Mouse (Mus musculus) MEL (cell line): ENCODE results near the gene Efcab14. TPM values are rescaled to one million over a fixed set of nuclear protein-coding genes. Genes with fewer than 3 reads are reported as not detected.

Source experiments
- DNase-seq: peaks from one replicate; pipeline ENCODE4 v3.0.0; 2011; ENCODE audit warnings: low read depth, low spot score
- H3K27ac ChIP-seq: 2 replicates; pipeline ENCODE4 v1.5.1; 2012; ENCODE audit warnings: low read depth, mild to moderate bottlenecking, control low read depth, low read length, moderate library complexity; ENCODE audit not compliant: control insufficient read depth
- H3K27me3 ChIP-seq, 2 experiments: fragments of 150-350 bp in 1 of 2; sonication (generic) in 1 of 2; 2 replicates each; pipeline ENCODE4 v1.6.1; 2012; ENCODE audit warnings: low read length in 2 of 2, mild to moderate bottlenecking in 2 of 2, improper control_type of control experiment in 1 of 2, moderate library complexity in 1 of 2; ENCODE audit not compliant: insufficient read depth in 2 of 2, control insufficient read depth in 1 of 2
- H3K36me3 ChIP-seq, 2 experiments: 2 replicates each; pipeline ENCODE4 v1.6.1; 2012 to 2014; ENCODE audit warnings: low read length in 2 of 2, improper control_type of control experiment in 1 of 2, inconsistent platforms in 1 of 2, mild to moderate bottlenecking in 1 of 2; ENCODE audit not compliant: insufficient read depth in 2 of 2, control insufficient read depth in 1 of 2
- H3K4me1 ChIP-seq, 2 experiments: fragments of 150-350 bp in 1 of 2; sonication (generic) in 1 of 2; 2 replicates each; pipeline ENCODE4 v1.6.1; 2012; ENCODE audit warnings: low read length in 2 of 2, improper control_type of control experiment in 1 of 2, mild to moderate bottlenecking in 1 of 2; ENCODE audit not compliant: insufficient read depth in 2 of 2, control insufficient read depth in 1 of 2
- H3K4me3 ChIP-seq, 2 experiments: fragments of 150-350 bp in 1 of 2; sonication (generic) in 1 of 2; 2 replicates each; pipeline ENCODE4 v1.5.1; 2012; ENCODE audit warnings: low read depth in 2 of 2, low read length in 2 of 2, mild to moderate bottlenecking in 2 of 2, moderate library complexity in 2 of 2, control low read depth in 1 of 2, improper control_type of control experiment in 1 of 2; ENCODE audit not compliant: control insufficient read depth in 1 of 2, insufficient read depth in 1 of 2
- H3K79me2 ChIP-seq: 2 replicates; pipeline ENCODE4 v1.6.1; 2012; ENCODE audit warnings: mild to moderate bottlenecking, low read length, moderate library complexity; ENCODE audit not compliant: control insufficient read depth, poor library complexity, insufficient read depth
- H3K9ac ChIP-seq: 2 replicates; pipeline ENCODE4 v1.6.1; 2012; ENCODE audit warnings: low read depth, mild to moderate bottlenecking, control low read depth, low read length, moderate library complexity; ENCODE audit not compliant: control insufficient read depth, poor library complexity, severe bottlenecking
- H3K9me3 ChIP-seq: fragments of 150-350 bp; sonication (generic); replicated peaks from 2 replicates; pipeline ENCODE4 v1.6.1; 2012; ENCODE audit warnings: mild to moderate bottlenecking, low read length, improper control_type of control experiment, moderate library complexity; ENCODE audit not compliant: insufficient read depth
- CHD1 ChIP-seq: IDR thresholded peaks from 2 replicates; pipeline ENCODE4 v1.6.1; 2012; ENCODE audit warnings: low read depth, mild to moderate bottlenecking, inconsistent platforms, low read length, improper control_type of control experiment
- CHD2 ChIP-seq: IDR thresholded peaks from 2 replicates; pipeline ENCODE4 v1.6.1; 2011; ENCODE audit warnings: low read length, improper control_type of control experiment
- CTCF ChIP-seq, 3 experiments: IDR thresholded peaks in 2 of 3; conservative IDR thresholded peaks in 1 of 3; 2 replicates each; pipeline ENCODE4 v1.5.1; 2011 to 2012; ENCODE audit warnings: low read length in 3 of 3, low read depth in 2 of 3, mild to moderate bottlenecking in 2 of 3, improper control_type of control experiment in 1 of 3, inconsistent platforms in 1 of 3, mixed read lengths in 1 of 3, moderate library complexity in 1 of 3; ENCODE audit not compliant: control insufficient read depth in 1 of 3, insufficient read depth in 1 of 3, poor library complexity in 1 of 3, severe bottlenecking in 1 of 3
- E2F4 ChIP-seq: IDR thresholded peaks from 2 replicates; pipeline ENCODE4 v1.6.1; 2011; ENCODE audit warnings: low read depth, low read length, improper control_type of control experiment, borderline replicate concordance
- ELF1 ChIP-seq: IDR thresholded peaks from 2 replicates; pipeline ENCODE4 v1.6.1; 2014; ENCODE audit warnings: low read depth, mild to moderate bottlenecking, inconsistent platforms, low read length, improper control_type of control experiment, moderate library complexity
- GATA1 ChIP-seq: IDR thresholded peaks from 2 replicates; pipeline ENCODE4 v1.6.1; 2011; ENCODE audit warnings: low read depth, low read length, improper control_type of control experiment
- HCFC1 ChIP-seq: IDR thresholded peaks from 2 replicates; pipeline ENCODE4 v1.6.1; 2012; ENCODE audit warnings: low read depth, mild to moderate bottlenecking, inconsistent platforms, low read length, improper control_type of control experiment, moderate library complexity
- KAT2A ChIP-seq: conservative IDR thresholded peaks from 2 replicates; pipeline ENCODE4 v1.6.1; 2012; ENCODE audit warnings: low read depth, low read length, improper control_type of control experiment, inconsistent platforms
- MAFK ChIP-seq: IDR thresholded peaks from 2 replicates; pipeline ENCODE4 v1.6.1; 2011; ENCODE audit warnings: low read depth, mild to moderate bottlenecking, low read length, improper control_type of control experiment, borderline replicate concordance
- MAX ChIP-seq: IDR thresholded peaks from 2 replicates; pipeline ENCODE4 v1.6.1; 2011; ENCODE audit warnings: low read length, improper control_type of control experiment
- MAZ ChIP-seq: IDR thresholded peaks from 2 replicates; pipeline ENCODE4 v1.6.1; 2012; ENCODE audit warnings: low read depth, mild to moderate bottlenecking, inconsistent platforms, low read length, improper control_type of control experiment
- MYB ChIP-seq: IDR thresholded peaks from 2 replicates; pipeline ENCODE4 v1.6.1; 2011; ENCODE audit warnings: mild to moderate bottlenecking, low read depth, low read length, improper control_type of control experiment
- MYC ChIP-seq: IDR thresholded peaks from 2 replicates; pipeline ENCODE4 v1.6.1; 2011; ENCODE audit warnings: low read depth, mild to moderate bottlenecking, low read length, improper control_type of control experiment, moderate library complexity
- NELFE ChIP-seq: IDR thresholded peaks from 2 replicates; pipeline ENCODE4 v1.6.1; 2011; ENCODE audit warnings: low read depth, low read length, improper control_type of control experiment
- POLR2A ChIP-seq, 2 experiments: IDR thresholded peaks; 2 replicates each; pipeline ENCODE4 v1.6.1; 2011 to 2012; ENCODE audit warnings: low read length in 2 of 2, mild to moderate bottlenecking in 2 of 2, control low read depth in 1 of 2, improper control_type of control experiment in 1 of 2, low read depth in 1 of 2, moderate library complexity in 1 of 2; ENCODE audit not compliant: control insufficient read depth in 1 of 2, insufficient read depth in 1 of 2, poor library complexity in 1 of 2
- POLR2AphosphoS2 ChIP-seq: IDR thresholded peaks from 2 replicates; pipeline ENCODE4 v1.6.1; 2011; ENCODE audit warnings: low read length, improper control_type of control experiment
- SIN3A ChIP-seq: IDR thresholded peaks from 2 replicates; pipeline ENCODE4 v1.6.1; 2012; ENCODE audit warnings: low read length, improper control_type of control experiment, inconsistent platforms
- SMC3 ChIP-seq: IDR thresholded peaks from 2 replicates; pipeline ENCODE4 v1.6.1; 2011; ENCODE audit warnings: low read depth, low read length, improper control_type of control experiment
- TAL1 ChIP-seq: IDR thresholded peaks from 2 replicates; pipeline ENCODE4 v1.6.1; 2012; ENCODE audit warnings: mild to moderate bottlenecking, inconsistent platforms, low read length, moderate library complexity, mixed read lengths
- TBP ChIP-seq: IDR thresholded peaks from 2 replicates; pipeline ENCODE4 v1.8.0; 2011; ENCODE audit warnings: low read depth, low read length, improper control_type of control experiment
- UBTF ChIP-seq: IDR thresholded peaks from 2 replicates; pipeline ENCODE4 v1.6.1; 2012; ENCODE audit warnings: low read depth, mild to moderate bottlenecking, inconsistent platforms, low read length, improper control_type of control experiment, moderate library complexity, borderline replicate concordance; ENCODE audit not compliant: insufficient read depth
- USF1 ChIP-seq: IDR thresholded peaks from 2 replicates; pipeline ENCODE4 v1.6.1; 2014; ENCODE audit warnings: low read depth, mild to moderate bottlenecking, inconsistent platforms, low read length, improper control_type of control experiment, moderate library complexity
- USF2 ChIP-seq, 2 experiments: IDR thresholded peaks; 2 replicates each; pipeline ENCODE4 v1.6.1; 2011 to 2012; ENCODE audit warnings: improper control_type of control experiment in 2 of 2, low read length in 2 of 2, borderline replicate concordance in 1 of 2, inconsistent platforms in 1 of 2, low read depth in 1 of 2, mild to moderate bottlenecking in 1 of 2; ENCODE audit not compliant: insufficient read depth in 1 of 2
- ZKSCAN1 ChIP-seq: IDR thresholded peaks from 2 replicates; pipeline ENCODE4 v1.6.1; 2012; ENCODE audit warnings: low read depth, mild to moderate bottlenecking, inconsistent platforms, low read length, improper control_type of control experiment, moderate library complexity
- ZMIZ1 ChIP-seq: IDR thresholded peaks from 2 replicates; pipeline ENCODE4 v1.6.1; 2012; ENCODE audit warnings: low read depth, mild to moderate bottlenecking, inconsistent platforms, low read length, improper control_type of control experiment, moderate library complexity
- ZNF384 ChIP-seq: IDR thresholded peaks from 2 replicates; pipeline ENCODE4 v1.6.1; 2012; ENCODE audit warnings: low read depth, mild to moderate bottlenecking, inconsistent platforms, low read length, improper control_type of control experiment
- polyA plus RNA-seq, 2 experiments: library from polyadenylated mRNA; stranded (reverse) in 1 of 2; unstranded in 1 of 2; fragments of >175 nt in 1 of 2; fragments of >200 nt in 1 of 2; gene quantifications; 2 replicates each; pipeline versions ENCODE4 v1.2.1 to v1.2.4; 2012; ENCODE audit warnings: low replicate concordance in 2 of 2, low read depth in 1 of 2; ENCODE audit not compliant: insufficient read length in 2 of 2, insufficient read depth in 1 of 2, missing spikeins in 1 of 2
- total RNA-seq: library from RNA; depleted of rRNA; stranded (reverse); fragments of 300-350 nt; gene quantifications from 2 replicates; pipeline ENCODE4 v1.2.3, GENCODE M21; 2012

Gene Efcab14
- total and polyA plus RNA-seq, 3 experiments, result 11.7 to 17.1 TPM; not detected in 1

- no peak for TF ChIP-seq KAT2A
- TF ChIP-seq MYB, result no peak
- TF ChIP-seq CHD2, result no peak
- 0 out of 2 replicates have a peak, but pooled peaks have one; percentile 33 for TF ChIP-seq MAZ
- no peak for TF ChIP-seq MYC
- peak; percentile 87 for TF ChIP-seq ELF1
- no peak for TF ChIP-seq ZNF384
- TF ChIP-seq USF1, result no peak
- 0 out of 2 replicates have a peak, but pooled peaks have one; percentile 33 for TF ChIP-seq NELFE
- TF ChIP-seq CHD1, result no peak
- TF ChIP-seq CTCF (IDR thresholded peaks at IDR 0.05 in 2 of 3, conservative IDR thresholded peaks at IDR 0.05 in 1 of 3; ENCODE audit: control insufficient read depth in 1 of 3, insufficient read depth in 1 of 3, low read depth in 2 of 3, low read length in 3 of 3, poor library complexity in 1 of 3, severe bottlenecking in 1 of 3), result no peak
- no peak for TF ChIP-seq E2F4
- no peak for TF ChIP-seq MAX
Observed at GRCm38 (mm10) chr4:115733746-115734145, 3.8 kb upstream of the Efcab14 start (continued).

- H3K4me3 ChIP-seq, result no peak overlapping the region
- H3K36me3 ChIP-seq, result peaks cover 0 to 31% of the 10 kb centered on the region in 2 experiments; a peak in 2 of 4 replicates
- H3K27me3 ChIP-seq, result no peaks in the 10 kb centered on the region
- H3K27ac ChIP-seq, result no peak overlapping the region
- no peaks in the 10 kb centered on the region for H3K9me3 ChIP-seq
- H3K9ac ChIP-seq, result no peak overlapping the region
- DNase-seq, result no peak
- peaks cover 12 to 38% of the 10 kb centered on the region in 2 experiments for H3K4me1 ChIP-seq
- TF ChIP-seq USF2 (IDR thresholded peaks at IDR 0.05; ENCODE audit: borderline replicate concordance in 1 of 2, insufficient read depth in 1 of 2, low read depth in 1 of 2, low read length in 2 of 2) (no peak), ZKSCAN1 (no peak), KAT2A (no peak), MAFK (no peak), ZMIZ1 (no peak), TAL1 (no peak), TBP (no peak), UBTF (no peak), HCFC1 (no peak), POLR2A (IDR thresholded peaks at IDR 0.05; ENCODE audit: control insufficient read depth in 1 of 2, insufficient read depth in 1 of 2, low read depth in 1 of 2, low read length in 2 of 2, poor library complexity in 1 of 2) (no peak), MYB (no peak), SMC3 (no peak), POLR2AphosphoS2 (no peak), E2F4 (no peak), SIN3A (no peak), NELFE (no peak), GATA1 (no peak)
- peaks cover 14% of the 10 kb centered on the region for H3K79me2 ChIP-seq
Observed at GRCm38 (mm10) chr4:115734867-115735266, 2.7 kb upstream of the Efcab14 start.
